Mouse (Mus musculus): ENCODE measurements around the gene Cpped1. TPM values are rescaled to one million over a fixed set of nuclear protein-coding genes. Genes with fewer than 3 reads are reported as not detected.
A peak's percentile ranks its signal among the peaks of the same experiment; 100 is the strongest.

Cpped1 gene
- polyA plus RNA-seq, 1 experiment from 2014 or later: 34.2 TPM

DNA sequence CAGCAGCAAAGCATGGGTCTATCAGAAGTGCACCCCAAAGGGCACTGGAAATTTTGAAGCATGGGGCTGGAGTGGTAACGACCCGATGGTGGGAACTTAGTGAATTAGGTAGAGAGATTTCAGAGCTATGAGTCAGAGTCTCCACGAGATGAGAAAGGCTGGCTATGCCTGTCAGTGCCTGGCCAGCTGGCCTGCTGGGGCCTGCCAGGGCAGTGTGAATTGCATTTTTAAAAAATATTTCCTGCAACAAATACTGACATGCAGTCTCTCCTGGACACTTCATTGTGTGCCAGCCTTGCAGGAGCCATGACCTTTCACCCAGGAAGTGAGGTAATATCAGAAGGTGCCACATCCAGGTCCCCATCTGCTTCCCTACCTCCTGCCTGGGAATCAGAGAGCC is 40.8 kb downstream of the Cpped1 start:
- WGBS: 70% methylated on average over 3 of the region's 3 CpGs
- ATAC-seq: no peak
- no peaks in the 10 kb centered on the region for H3K9me3 ChIP-seq (ENCODE audit: control insufficient read depth, low read length)
- H3K27me3 ChIP-seq (replicated peaks; ENCODE audit: control insufficient read depth, insufficient read depth, low read length): no peaks in the 10 kb centered on the region
- H3K4me3 ChIP-seq (ENCODE audit: low read length): no peak overlapping the region
- H3K27ac ChIP-seq (ENCODE audit: low read length): no peak overlapping the region
- H3K4me1 ChIP-seq (ENCODE audit: control insufficient read depth, insufficient read depth, low read length): no peaks in the 10 kb centered on the region
- H3K9ac ChIP-seq (ENCODE audit: low read depth, low read length): no peak overlapping the region
- no peak overlapping the region for H3K4me2 ChIP-seq (ENCODE audit: low read depth, low read length)
- H3K36me3 ChIP-seq (ENCODE audit: control insufficient read depth, insufficient read depth, low read length): no peaks in the 10 kb centered on the region

DNA sequence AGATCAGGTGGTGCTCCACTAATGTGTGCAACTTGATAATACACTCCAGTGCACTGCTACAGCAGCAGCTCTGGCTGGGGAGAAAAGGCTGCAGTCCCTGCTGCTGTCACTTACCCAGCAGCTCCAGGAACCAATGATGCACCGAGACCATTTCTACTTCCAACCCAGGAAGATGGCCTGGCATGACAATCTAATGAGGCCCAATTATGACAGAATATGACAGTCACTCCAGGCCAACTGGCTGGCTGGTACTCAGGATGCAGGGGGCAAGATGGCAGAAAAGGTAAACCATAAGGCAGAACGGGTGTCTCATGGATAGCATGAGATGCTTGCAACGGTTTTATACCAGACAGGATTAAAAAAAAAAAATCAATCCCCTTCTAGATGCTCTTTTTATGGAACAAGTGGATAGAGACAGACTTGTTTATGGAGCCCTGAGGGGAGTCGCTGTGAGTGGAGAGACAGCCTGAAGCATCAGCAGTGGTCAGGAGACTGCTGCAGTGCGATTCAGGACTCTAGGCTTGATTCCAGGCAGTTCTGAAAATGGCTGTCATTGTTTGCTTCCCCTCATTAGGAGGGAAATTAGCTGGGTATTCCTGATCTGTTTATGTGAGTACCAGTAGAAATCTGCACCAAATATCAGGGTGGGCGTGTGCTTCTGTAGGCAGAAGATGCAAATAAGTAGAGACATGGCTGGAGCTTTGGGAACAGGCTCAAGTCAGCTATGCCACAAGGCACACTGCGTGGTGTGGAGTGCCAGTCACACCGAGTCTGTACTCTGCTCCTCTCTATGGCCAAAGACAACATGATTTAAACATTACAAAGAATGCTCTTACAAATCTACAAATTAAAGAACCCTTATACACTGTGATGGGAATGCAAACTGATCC is 56.3 kb downstream of the Cpped1 start:
- H3K4me3 ChIP-seq (ENCODE audit: low read length): no peak overlapping the region
- no peaks in the 10 kb centered on the region; the same call in 1 of the 2 replicates for H3K36me3 ChIP-seq (ENCODE audit: control insufficient read depth, insufficient read depth, low read length)
- H3K9me3 ChIP-seq (ENCODE audit: control insufficient read depth, low read length): no peaks in the 10 kb centered on the region
- H3K27ac ChIP-seq (ENCODE audit: low read length): no peak overlapping the region
- no peak overlapping the region for H3K4me2 ChIP-seq (ENCODE audit: low read depth, low read length)
- peaks cover 5% of the 10 kb centered on the region for H3K4me1 ChIP-seq (ENCODE audit: control insufficient read depth, insufficient read depth, low read length)
- no peak overlapping the region for H3K9ac ChIP-seq (ENCODE audit: low read depth, low read length)
- WGBS: 81% methylated on average over 8 of the region's 8 CpGs
- H3K27me3 ChIP-seq (replicated peaks; ENCODE audit: control insufficient read depth, insufficient read depth, low read length): no peaks in the 10 kb centered on the region
- no peak for ATAC-seq

DNA sequence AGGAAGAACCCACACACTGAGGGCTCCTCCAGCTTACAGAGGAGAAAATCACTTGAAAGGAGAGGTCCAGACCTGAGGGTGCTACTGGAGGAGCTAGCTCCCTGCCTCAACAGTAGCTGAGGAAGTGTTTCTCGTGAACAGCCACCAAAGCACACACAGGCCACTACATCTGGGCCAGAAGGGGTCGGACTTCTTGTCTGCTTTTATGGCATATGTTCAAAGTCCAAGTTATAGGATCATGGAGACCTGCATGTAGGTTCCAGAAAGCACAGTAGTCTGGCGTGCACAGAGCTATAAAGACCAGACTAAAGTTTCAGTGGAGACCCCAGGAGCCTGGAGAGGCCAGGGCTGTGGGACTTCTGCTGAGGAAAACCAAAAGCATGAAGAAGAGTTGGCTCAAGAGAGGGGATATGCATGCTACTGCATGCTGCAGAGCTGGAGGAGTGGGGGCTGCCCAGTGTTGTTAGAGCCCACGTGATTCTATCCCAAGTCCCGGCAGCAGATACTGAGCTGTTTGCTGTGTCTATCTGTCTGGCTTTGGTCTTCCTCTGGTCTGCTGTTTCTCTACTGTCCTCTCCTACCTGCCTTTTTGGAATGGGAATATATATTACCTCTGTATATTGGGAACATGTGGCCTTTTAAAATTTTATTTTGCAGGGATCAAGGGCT is 60.1 kb downstream of the Cpped1 start:
- Histone ChIP-seq H3K9ac (ENCODE audit: low read depth, low read length) (no peak overlapping the region), H3K4me1 (ENCODE audit: control insufficient read depth, insufficient read depth, low read length) (peaks cover 5% of the 10 kb centered on the region), H3K4me3 (ENCODE audit: low read length) (no peak overlapping the region), H3K36me3 (ENCODE audit: control insufficient read depth, insufficient read depth, low read length) (no peaks in the 10 kb centered on the region; the same call in 1 of the 2 replicates), H3K27ac (ENCODE audit: low read length) (peak overlapping the region; percentile 29; the same call in 1 of the 2 replicates), H3K9me3 (ENCODE audit: control insufficient read depth, low read length) (no peaks in the 10 kb centered on the region), H3K4me2 (ENCODE audit: low read depth, low read length) (no peak overlapping the region), H3K27me3 (replicated peaks; ENCODE audit: control insufficient read depth, insufficient read depth, low read length) (no peaks in the 10 kb centered on the region)
- 50% methylated on average over 5 of the region's 5 CpGs for WGBS
- peak; percentile 95 for ATAC-seq

DNA sequence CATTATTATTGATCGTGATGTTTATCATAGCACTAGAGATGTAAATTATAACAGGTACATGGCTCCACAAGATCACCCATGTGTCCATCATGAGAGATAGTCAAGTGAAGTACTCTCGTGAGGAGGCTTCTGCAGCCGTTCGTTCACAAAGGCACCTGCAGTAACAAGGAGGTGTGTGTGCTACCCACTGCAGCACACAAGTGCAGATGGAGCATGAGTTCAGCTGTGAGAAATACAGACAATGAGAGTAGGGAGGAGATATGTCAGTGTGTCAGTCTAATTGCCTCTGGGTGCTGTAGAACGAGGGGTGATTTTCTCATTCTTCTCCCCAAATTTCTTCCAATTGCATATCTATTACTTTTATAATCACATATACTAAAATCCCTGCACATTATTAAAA is 63.9 kb downstream of the Cpped1 start:
- WGBS: 90% methylated on average over 5 of the region's 5 CpGs
- H3K9me3 ChIP-seq (ENCODE audit: control insufficient read depth, low read length): no peaks in the 10 kb centered on the region
- no peaks in the 10 kb centered on the region for H3K36me3 ChIP-seq (ENCODE audit: control insufficient read depth, insufficient read depth, low read length)
- H3K4me2 ChIP-seq (ENCODE audit: low read depth, low read length): no peak overlapping the region
- H3K27me3 ChIP-seq (replicated peaks; ENCODE audit: control insufficient read depth, insufficient read depth, low read length): no peaks in the 10 kb centered on the region
- H3K27ac ChIP-seq (ENCODE audit: low read length): no peak overlapping the region
- ATAC-seq: no peak
- H3K4me3 ChIP-seq (ENCODE audit: low read length): no peak overlapping the region
- H3K9ac ChIP-seq (ENCODE audit: low read depth, low read length): no peak overlapping the region
- H3K4me1 ChIP-seq (ENCODE audit: control insufficient read depth, insufficient read depth, low read length): peaks cover 5% of the 10 kb centered on the region

DNA sequence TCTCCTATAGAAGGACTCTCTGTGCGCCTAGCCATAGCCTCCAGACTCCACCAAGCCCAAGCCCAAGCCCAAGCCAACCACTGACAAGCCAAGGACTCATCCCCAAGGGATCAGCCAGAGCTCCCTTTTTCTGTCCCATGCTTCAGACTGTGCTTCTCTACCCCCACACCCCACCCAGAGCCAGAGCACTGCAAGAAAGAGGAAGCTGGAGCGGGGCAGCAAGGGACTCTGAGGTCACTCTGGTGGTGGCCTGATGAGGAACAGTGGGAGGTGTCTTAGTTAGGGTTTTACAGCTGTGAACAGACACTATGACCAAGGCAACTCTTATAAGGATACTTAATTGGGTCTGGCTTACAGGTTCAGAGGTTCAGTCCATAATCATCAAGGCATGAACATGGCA is 65.8 kb downstream of the Cpped1 start:
- Histone ChIP-seq H3K36me3 (ENCODE audit: control insufficient read depth, insufficient read depth, low read length) (no peaks in the 10 kb centered on the region), H3K9me3 (ENCODE audit: control insufficient read depth, low read length) (no peaks in the 10 kb centered on the region), H3K4me1 (ENCODE audit: control insufficient read depth, insufficient read depth, low read length) (no peaks in the 10 kb centered on the region), H3K27ac (ENCODE audit: low read length) (no peak overlapping the region), H3K4me2 (ENCODE audit: low read depth, low read length) (no peak overlapping the region), H3K4me3 (ENCODE audit: low read length) (no peak overlapping the region), H3K9ac (ENCODE audit: low read depth, low read length) (no peak overlapping the region), H3K27me3 (replicated peaks; ENCODE audit: control insufficient read depth, insufficient read depth, low read length) (no peaks in the 10 kb centered on the region)
- no peak for ATAC-seq
- 89% methylated on average over 2 of the region's 2 CpGs for WGBS

DNA sequence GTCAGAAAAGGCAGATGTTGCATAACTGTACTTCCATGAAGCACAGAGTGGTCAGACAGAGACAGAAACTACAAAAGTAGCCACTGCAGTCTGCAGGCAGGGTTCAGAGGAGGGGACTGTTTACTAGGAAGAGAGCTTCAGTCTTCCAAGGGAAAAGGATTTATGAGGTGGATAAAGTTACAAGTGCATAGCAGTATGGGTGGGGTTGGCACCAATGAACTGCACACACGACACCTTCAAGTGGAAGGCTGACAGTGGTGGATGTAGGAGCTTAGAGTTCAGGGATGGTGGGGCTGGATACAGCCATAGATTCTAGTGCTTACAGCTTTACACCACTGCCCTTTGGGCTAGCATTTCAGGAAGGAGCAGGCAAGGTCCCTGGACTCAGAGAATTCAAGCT is 75.8 kb downstream of the Cpped1 start:
- WGBS: 52% methylated on average over 1 of the region's 1 CpGs
- no peak for ATAC-seq
- H3K27me3 ChIP-seq (replicated peaks; ENCODE audit: control insufficient read depth, insufficient read depth, low read length): no peaks in the 10 kb centered on the region
- no peak overlapping the region for H3K4me3 ChIP-seq (ENCODE audit: low read length)
- no peak overlapping the region for H3K4me2 ChIP-seq (ENCODE audit: low read depth, low read length)
- no peak overlapping the region for H3K9ac ChIP-seq (ENCODE audit: low read depth, low read length)
- H3K4me1 ChIP-seq (ENCODE audit: control insufficient read depth, insufficient read depth, low read length): no peaks in the 10 kb centered on the region
- no peaks in the 10 kb centered on the region for H3K36me3 ChIP-seq (ENCODE audit: control insufficient read depth, insufficient read depth, low read length)
- H3K9me3 ChIP-seq (ENCODE audit: control insufficient read depth, low read length): no peaks in the 10 kb centered on the region
- H3K27ac ChIP-seq (ENCODE audit: low read length): no peak overlapping the region

DNA sequence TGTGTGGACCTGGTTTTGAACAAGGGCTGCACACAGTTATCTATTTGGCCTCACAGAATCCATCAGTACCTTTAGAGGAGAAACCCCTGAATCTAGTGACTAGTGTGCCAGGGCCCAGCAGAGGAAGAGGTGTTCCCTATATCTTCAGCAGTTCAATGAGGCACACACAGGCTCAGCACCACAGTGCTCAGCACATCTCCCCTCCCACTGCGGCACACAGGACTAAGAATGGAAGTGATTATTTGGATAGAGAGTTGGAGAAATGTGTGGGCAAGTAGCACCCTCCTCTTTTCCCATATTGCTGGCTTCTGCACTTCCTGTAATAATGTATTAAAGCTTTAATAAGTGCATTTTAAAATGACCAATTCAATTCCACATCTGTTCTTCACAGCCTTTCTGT is 80.4 kb downstream of the Cpped1 start:
- no peaks in the 10 kb centered on the region for H3K36me3 ChIP-seq (ENCODE audit: control insufficient read depth, insufficient read depth, low read length)
- no peak for ATAC-seq
- 69% methylated on average over 1 of the region's 1 CpGs for WGBS
- H3K27ac ChIP-seq (ENCODE audit: low read length): no peak overlapping the region
- no peaks in the 10 kb centered on the region for H3K27me3 ChIP-seq (replicated peaks; ENCODE audit: control insufficient read depth, insufficient read depth, low read length)
- H3K9me3 ChIP-seq (ENCODE audit: control insufficient read depth, low read length): no peaks in the 10 kb centered on the region
- no peak overlapping the region for H3K9ac ChIP-seq (ENCODE audit: low read depth, low read length)
- no peak overlapping the region for H3K4me3 ChIP-seq (ENCODE audit: low read length)
- H3K4me2 ChIP-seq (ENCODE audit: low read depth, low read length): no peak overlapping the region
- H3K4me1 ChIP-seq (ENCODE audit: control insufficient read depth, insufficient read depth, low read length): no peaks in the 10 kb centered on the region

DNA sequence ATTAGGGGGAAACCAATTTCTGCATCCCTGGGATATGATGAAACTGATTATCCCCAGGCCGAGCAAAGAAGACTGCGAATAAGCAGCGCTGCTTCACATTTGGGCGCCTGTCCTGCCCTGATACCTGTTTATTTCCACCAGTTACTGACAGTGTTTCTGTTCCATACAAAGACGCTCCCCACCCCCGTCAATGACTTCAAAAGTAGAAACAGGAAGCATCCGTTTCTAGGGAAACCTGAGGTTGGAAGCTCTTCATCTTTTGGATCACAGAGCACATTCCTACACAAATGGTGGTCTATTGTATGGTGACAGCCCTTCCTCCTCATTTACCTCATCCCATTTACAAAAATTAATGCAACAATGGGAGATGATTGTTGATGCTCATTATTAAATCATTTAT is 84.4 kb downstream of the Cpped1 start:
- Histone ChIP-seq H3K27me3 (replicated peaks; ENCODE audit: control insufficient read depth, insufficient read depth, low read length) (no peaks in the 10 kb centered on the region), H3K36me3 (ENCODE audit: control insufficient read depth, insufficient read depth, low read length) (no peaks in the 10 kb centered on the region), H3K4me3 (ENCODE audit: low read length) (no peak overlapping the region), H3K9me3 (ENCODE audit: control insufficient read depth, low read length) (no peaks in the 10 kb centered on the region), H3K4me1 (ENCODE audit: control insufficient read depth, insufficient read depth, low read length) (no peaks in the 10 kb centered on the region), H3K9ac (ENCODE audit: low read depth, low read length) (no peak overlapping the region), H3K4me2 (ENCODE audit: low read depth, low read length) (no peak overlapping the region), H3K27ac (ENCODE audit: low read length) (no peak overlapping the region)
- 69% methylated on average over 7 of the region's 7 CpGs for WGBS
- no peak for ATAC-seq

DNA sequence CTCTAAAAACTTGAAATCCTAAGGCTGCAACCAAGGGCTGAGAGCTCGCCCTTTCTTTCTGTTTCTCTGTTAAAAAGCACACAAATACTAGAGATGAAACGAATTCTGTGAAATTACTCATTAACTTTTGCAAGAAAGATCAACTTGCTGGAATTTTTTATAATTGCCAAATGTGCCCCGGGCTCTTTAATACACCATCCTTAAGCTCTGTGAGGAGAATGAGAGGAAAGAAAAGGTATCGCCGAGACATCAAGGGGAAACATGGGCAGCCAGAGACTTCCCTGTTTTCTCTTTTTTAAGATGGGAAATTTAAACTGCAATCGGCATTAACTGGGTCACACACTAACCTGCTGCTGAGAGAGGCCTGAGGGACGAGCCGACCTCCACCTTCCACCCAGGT is 84.9 kb downstream of the Cpped1 start:
- WGBS: 67% methylated on average over 8 of the region's 8 CpGs
- no peak overlapping the region for H3K4me2 ChIP-seq (ENCODE audit: low read depth, low read length)
- H3K27ac ChIP-seq (ENCODE audit: low read length): no peak overlapping the region
- no peaks in the 10 kb centered on the region for H3K36me3 ChIP-seq (ENCODE audit: control insufficient read depth, insufficient read depth, low read length)
- no peak for ATAC-seq
- no peak overlapping the region for H3K4me3 ChIP-seq (ENCODE audit: low read length)
- H3K9me3 ChIP-seq (ENCODE audit: control insufficient read depth, low read length): no peaks in the 10 kb centered on the region
- no peak overlapping the region for H3K9ac ChIP-seq (ENCODE audit: low read depth, low read length)
- H3K4me1 ChIP-seq (ENCODE audit: control insufficient read depth, insufficient read depth, low read length): no peaks in the 10 kb centered on the region
- no peaks in the 10 kb centered on the region for H3K27me3 ChIP-seq (replicated peaks; ENCODE audit: control insufficient read depth, insufficient read depth, low read length)
